Mouse (Mus musculus) thymus, postnatal 10 days (tissue): ENCODE results near the gene Gstm2.
"Not testable (repeated sequence)": the region's sequence is repeated elsewhere in the genome, so short reads cannot be mapped to it uniquely, and the experiment has no call there.

Experiments
- DNase-seq, 2 experiments: peaks; one replicate each; pipeline ENCODE4 v3.0.0; 2021; ENCODE audit warnings: low spot score in 2 of 2

The Gstm2 gene

DNA sequence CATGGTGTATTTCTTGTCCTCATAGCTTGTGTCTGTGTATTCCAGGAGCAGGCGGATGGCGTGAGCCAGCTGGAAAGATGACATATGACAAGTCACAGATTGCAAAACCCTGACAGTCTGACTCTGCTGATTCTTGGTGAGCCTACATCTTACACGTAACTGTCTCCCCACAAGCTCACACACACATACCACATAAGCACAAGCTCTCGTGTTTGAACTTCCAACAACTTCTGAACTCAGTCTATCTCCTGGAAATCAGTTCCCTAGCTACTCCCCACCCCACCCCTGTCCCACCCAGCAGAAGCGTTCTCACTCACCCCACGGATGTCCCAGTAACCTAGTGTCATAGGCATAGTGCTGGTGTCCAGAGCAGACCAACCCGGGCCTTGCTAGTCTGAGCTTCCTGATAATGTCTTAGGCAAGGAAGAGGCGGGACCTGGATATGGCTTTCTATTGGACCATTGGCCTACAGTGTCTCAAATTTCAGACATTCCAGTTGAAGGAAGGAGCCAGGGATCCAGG, at the start of gene Gstm2:
Gene Gstm2 (minus strand): TSS at position 413 of the 522 bp plus-strand sequence.
- DNase-seq: no peak

DNA sequence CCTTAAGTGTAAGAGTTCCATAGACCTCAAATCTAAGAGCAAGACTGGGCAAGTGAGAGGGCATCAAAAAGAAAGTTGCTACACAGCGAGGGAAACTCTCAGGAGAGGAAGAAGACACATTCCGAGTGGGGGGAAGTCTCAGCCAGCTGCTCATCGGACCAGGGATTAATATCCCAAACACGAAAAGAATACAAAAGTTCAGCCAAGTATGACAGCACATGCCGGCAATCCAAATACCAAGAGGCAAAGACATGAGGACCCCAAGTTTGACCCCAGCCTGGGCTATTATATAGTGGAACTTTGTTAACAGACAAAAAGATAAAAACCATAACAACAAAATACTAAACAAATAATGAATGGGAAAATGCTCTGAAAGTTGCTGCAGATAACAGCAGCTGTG, 46.9 kb upstream of the Gstm2 start:
- no peak for DNase-seq

DNA sequence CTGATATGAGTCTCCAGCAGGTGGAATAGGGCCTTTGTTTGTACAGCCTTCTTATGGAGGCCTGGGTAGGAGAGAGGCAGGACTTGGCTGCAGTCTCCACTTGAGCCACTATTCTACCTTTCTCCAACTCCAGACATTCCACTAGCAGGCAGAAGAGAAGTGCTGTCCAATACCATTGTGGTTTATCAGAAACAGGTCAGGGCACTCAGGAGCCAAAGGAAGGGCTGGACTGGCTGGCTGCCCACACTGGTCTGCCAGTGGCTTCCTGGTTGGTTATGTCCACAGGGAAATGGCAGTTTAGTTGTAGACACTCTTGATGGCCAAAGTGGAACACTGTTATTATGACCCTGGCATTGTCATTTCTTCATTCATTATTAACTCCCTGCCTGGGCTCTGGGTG, 45.9 kb upstream of the Gstm2 start:
- no peak for DNase-seq

DNA sequence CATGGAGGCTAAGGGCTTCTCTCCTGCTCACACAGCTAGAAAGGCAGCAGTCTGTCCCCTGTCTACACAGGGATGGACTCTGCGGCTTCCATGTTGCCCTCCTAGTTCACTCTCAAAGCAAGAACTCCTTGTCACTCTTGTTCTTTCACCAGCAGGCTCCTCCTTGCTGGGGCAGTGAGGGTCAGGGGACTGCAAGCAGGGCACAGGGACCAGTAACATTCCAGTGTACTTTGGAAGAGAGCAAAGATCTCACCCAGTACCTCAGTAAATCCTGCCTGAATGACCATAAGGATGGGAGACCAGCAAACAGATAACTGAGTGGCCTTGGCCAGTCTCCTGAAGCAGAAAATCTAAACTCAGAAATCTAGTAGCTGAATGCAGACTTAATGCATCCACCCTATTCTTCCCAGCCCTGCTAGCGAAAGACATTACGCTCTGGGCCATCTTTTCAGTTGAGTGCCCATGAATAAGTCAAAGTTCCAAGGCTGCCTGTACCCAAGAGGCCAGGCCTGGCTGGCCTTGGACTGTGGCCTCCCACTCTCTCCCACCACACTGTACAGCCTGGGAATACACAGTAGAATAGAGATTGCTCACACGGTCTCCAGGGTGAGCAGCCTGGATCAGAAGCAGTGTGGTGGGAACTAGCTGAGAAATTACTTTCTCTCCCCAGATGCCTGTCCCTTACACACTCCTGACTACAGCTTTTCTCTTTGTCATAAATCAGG, 42.5 kb upstream of the Gstm2 start:
- no peak for DNase-seq

DNA sequence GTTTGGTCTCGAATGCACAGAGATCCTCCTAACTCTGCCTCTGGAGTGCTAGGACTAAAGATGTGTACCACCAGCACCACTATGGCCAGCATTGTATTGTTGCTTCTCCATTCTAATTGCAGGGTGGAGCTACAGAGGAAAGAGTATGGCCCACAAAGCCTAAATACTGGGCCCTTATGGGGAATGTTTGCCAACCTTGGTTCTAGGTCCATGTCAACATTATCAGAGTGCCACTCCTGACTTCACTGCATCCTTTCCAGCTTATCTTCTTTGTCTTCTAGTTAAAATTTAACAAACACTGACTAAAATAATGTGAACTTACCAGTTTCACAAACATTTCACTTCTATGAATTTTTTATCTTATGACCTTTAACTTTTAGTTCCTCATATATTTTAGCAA, 40.3 kb upstream of the Gstm2 start:
- DNase-seq: no peak

DNA sequence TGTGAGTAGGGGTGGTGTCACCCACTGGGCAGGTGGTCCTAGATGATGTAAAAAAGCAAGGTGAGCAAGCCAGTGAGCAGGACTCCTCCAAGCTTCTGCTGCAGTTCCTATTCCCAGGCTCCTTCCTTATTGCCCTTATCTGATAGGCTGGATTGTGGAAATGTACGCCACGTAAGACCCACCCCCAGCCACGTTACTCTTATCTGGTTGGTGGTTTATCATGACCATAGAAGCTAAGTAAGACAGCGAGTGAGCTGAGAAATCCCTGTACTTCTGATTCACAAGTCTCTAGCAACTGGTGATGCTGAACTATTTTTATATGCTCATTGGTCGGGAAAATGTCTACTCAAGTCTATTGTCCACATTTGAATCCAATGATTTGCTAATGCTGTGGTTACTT, 39.8 kb upstream of the Gstm2 start:
- no peak for DNase-seq

DNA sequence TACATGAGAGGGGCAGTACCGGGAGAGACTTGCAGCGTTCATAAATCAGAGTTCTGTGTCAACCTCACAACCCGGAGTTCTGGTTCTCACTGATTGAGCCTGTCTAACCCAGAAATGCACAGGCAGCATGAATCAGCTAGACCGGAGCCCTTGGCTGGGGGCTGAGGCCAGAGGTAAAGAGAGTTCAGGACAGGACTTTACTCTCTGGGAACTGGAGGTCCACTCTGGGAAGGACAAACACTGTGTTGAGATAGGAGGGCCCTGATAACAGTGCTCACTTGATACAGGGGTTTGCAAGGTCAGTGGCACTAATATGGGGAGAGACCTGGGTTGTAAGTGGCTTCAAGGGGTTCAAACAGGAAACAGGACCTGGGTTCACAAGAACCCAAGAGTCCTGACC, 39.1 kb upstream of the Gstm2 start:
- DNase-seq: no peak

DNA sequence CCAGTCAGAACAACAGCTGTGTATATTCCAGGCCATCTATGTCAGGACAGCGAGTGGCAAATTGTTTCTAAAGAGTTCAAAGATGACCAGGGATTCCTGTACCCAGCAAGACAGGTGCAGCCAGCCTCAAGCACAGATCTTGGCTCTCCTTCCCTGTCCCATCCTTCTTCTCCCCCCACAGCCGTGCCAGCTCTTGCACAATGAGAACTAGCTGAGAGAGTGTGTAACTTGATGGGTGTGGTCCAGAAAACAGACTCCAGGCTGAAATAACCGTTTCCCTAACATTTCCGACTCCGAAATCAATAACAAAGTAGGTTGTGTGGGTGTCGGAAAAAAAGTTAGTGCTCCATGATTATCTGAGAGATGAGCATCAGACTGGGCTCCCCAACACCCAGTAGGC, 36.4 kb upstream of the Gstm2 start:
- DNase-seq: no peak

DNA sequence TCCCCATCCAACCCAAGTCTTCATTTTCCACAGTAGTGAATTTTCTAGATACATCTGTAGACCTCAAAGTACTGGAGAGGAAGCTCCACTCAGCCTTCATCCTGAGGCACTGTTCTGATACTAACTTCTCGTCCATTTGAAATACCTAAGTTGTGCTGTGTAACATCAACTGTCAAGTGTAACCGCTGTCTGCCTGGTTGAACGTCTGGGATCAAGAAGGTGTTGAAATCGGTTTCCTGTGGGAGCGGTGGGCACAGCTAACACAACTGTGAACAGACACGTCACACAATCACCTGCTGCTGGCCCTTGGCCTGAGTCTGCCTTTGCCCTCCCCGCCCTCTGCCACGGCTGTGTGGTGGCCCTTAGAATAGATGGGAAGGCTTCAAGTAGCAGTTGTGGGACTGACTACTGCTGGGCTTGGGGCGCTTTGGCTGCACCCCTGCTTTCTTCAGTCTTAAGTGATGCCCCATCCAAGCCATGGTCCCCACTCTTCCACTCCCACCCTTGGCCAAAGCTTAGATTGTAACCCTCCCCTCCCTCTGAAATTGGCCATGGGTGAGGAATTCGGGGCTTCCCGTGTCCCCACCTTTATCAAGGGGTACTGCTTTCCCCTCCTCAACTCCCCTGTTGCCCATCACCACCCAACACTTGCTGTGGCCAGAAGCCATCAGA, 34.2 kb upstream of the Gstm2 start:
- not testable (repeated sequence) for DNase-seq

DNA sequence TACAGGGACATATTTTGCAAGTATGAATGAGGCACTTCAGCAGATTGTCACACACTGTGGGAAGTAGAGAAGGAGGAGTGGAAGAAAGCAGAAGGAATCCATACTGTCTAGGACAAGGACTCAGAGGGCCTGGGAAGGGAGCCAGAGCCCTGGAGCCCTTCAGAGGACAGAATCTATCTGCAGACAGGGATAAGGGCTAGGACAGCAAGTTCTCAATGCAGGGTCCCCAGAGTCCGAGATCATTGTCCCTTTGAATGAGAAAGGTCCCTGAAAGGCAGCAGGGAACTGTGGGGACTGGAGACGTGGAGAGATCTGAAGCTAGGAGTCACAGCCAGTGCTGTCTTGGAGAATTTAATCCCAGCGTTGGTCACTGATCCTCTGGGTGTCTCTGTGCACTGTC, 33.0 kb upstream of the Gstm2 start:
- DNase-seq: not testable (repeated sequence)

DNA sequence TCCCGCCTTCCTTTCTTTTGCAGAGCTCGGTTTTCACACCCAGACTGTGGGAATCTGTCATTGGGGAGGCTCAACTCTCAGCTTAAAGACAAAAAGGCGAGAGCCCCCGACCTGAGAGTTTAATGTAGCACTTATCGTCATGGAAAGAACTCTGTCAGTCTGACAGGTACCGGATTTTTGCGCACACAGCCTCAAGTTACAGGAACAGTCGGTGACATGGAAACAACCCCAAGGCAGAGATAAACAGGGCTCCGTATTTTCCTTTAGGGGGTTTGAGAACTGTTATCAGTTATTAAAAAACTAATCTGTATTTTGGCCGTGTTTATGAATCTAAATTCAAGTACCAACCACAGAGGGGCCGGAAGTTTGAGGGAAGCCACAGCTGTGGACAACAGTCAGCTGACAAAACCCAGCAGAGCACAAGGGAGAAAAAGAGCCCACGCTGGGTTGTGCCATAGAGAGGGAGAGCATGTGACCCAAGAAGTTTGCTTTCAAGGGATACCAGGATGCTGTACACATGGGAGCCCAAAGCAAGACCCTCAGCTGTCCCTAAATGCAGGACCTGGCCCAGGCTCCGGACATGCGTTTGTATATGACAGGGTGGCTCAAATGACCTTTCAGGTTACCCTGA, 32.1 kb upstream of the Gstm2 start:
- DNase-seq: no peak

DNA sequence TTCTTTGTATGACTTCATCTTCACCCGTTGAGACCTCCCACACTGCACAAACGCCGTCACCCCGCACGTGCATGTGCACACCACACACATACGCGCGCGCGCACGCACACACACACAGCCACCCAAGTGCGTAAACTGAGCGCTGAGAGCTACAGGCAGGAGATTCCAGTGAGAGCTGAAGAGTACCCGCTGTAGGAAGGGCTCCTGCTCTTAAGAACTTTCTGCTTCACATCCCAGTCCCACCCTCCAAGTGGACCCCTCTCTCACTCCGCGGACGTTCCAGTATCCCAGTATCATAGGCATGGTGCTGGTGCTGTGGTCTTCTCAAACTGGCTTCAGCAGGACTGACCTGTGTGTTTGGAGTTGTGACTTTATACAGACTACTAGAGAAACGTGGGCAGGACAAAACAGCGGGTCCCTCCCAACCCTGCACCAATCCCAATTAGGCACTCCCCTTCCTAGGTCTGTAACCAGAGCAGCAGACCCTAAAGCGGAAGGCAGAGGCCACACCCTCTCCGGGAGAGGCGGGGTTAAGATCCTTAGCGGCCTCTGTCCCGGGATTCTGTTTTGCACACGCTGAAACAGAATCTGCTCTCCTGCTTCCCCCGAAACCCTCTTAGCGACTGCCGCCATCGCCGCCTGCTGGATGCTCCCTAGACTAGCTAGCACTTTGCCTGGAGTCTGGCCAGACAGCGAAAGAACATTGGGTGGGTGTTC, 31.4 kb upstream of the Gstm2 start, which contains the start of gene Gstm1:
Gene Gstm1 (minus strand): TSS at position 501 of the 717 bp plus-strand sequence.
- peak; percentile 73 to 76 for DNase-seq

DNA sequence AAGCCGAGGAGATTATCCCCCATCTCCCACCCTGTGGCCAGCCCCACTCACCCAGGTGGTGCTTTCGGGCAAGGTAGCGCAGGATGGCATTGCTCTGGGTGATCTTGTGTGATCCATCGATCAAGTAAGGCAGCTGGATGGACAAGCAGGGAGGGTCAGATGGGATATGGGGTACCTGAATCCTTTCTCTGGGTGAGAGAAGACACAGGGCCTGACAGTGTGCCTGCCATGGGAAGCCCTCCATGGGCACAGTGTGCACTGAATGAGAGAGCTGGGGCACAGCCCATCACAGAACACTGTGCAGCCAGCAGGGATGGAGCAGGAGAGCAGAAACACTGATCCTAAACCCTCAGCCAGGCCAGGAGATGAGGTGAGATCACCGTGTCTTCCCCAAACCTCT, 30.2 kb upstream of the Gstm2 start:
- not testable (repeated sequence) for DNase-seq

DNA sequence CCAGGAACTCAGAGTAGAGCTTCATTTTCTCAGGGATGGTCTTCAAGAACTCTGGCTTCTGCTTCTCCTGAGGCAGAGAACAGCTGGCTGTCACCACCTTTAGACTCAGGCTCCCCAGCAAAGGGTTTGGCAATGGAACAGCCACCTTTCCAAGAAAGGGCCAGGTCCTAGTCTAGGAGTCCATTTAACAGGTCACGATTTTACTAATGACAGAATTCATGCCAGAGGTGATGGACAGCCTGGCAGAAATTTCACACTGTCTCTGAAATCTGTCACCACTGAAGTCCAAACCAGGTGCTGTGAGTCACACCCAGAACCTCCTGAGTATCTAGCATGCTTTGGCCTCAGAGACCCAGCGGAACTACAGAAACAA, 28.7 kb upstream of the Gstm2 start:
- no peak for DNase-seq

DNA sequence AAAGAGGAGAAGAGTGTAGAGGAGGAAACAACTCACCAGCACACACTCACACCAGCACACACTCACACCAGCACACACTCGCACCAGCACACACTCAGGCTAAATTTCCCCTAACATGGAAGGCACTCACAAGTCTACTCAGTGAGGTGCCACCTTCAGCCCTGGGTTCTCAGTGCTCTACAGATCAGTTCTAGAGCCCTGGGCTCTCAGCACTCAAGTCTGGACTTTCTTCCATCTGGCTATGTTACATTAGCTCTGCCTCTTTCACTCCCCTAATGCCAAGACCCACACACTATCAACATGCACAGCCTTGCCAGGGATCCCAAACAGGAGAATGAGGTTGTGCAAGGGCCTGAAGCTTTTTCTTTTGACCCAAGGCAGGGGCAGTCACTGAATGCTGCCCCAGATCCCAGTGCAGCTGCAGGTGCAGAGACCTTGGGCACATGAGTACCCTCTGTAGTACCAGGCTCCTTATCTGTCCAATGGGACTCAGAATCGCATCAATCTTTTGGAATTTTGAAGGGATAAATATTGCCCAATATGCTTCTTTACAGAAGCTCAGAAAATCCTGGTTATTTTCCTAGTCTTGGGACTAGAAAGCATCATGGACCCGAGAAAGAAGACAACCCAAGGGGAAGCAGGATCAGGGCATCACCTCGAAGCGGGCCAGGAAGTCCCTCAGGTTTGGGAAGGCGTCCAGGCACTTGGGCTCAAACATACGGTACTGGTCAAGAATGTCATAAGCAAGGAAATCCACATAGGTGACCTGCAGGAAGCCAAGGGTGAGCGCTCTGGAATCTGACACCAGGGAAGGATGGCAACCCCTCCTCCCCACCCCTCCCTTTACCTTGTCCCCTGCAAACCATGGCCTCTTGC, 28.1 kb upstream of the Gstm2 start:
- no peak for DNase-seq

DNA sequence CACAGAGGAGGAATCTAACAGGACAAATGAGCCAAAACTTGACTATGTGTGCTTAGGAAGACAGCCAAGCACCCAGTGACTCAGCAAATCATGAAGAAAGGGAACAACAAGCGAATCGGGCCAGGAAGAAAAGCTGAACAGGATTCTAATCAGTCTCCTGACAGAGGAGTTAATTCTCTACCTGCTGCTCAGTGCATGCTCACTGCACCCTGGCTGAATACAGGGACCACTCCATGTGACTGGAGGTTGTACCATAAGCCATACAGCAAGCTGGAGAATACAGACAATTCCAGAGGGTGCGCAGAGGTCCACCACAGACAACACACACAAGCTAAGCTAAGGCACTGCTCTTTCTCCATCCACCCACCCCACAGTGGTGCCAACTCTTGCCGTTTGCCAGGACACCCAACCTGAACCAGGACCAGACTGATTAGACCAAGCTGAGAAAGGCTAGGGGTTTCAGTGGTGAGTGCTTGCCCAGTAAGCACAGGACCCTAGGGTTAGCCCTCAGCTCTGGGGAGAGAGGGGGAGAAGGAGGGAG, 27.1 kb upstream of the Gstm2 start:
- DNase-seq: no peak

DNA sequence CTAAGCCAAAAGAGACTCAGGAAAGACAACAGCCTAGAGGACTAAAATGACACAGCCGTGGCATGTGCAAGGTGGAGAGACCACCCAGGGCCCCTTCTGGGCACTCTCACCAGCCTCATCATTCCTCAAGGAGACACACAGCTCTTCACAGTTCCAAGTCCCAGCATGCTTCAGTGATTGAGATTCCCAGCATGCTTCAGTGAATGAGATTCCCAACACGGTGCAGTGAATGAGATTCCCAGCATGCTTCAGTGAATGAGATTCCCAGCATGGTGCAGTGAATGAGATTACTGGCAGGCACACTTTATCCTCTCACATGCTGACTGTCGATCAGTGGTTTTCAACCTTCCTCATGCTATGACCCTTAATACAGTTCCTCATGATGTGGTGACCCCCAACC, 25.3 kb upstream of the Gstm2 start:
- no peak for DNase-seq

DNA sequence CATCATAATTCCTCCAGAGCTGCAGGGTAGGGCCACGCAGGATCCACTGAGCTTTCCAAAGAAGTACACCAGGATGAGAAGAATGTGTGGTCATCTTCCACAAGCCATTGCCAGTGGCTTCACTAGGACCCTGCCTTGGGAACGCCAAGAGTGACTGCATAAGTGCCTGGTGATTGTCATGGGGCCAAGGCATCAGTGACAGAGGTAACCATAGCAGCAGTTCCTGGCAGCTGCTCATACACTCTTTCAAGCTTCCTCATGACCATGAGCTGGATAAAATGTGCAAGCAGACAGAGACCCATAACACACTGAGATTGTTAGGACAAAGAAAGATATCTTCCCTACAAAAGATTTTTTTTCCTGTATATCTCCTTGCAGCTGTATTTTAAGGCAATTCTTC, 24.0 kb upstream of the Gstm2 start:
- no peak for DNase-seq

DNA sequence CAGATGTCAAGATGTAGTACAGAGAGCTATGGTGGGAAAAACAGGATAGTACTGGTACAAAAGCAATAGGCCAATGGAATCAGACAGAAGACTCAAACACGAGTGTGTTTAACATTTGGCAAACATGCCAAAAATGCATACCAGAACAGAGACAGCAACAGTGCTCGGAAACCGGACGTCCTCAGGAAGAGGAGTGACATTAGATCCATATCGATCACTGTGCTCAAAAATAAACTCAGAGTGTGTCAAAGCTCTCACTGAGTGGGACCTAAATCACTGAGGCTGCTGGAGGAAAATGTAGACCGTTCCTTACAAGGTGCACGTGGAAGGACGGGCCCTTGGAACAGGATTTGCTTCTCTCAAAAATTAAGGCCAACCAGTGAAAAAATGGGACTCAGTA, 15.8 kb upstream of the Gstm2 start:
- DNase-seq: no peak

DNA sequence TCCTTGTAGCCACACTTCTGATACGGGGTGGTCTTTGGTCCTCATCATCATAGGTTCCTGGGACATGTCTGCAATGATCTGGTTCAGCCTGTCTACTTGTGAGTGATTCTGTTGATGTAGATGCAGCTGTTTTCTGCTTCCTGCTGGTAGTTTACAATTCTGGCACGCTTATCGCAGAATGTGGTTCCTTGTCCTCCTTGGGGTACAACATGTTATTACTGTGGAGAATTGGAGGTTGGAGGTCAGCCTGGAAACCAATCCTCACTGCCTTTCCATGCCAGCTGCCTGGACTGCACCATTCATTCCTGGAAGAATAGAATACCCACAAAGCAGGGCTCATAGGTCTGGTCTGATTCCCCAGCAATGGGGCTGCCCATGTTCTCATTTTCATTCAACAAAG, 13.2 kb upstream of the Gstm2 start:
- DNase-seq: no peak

DNA sequence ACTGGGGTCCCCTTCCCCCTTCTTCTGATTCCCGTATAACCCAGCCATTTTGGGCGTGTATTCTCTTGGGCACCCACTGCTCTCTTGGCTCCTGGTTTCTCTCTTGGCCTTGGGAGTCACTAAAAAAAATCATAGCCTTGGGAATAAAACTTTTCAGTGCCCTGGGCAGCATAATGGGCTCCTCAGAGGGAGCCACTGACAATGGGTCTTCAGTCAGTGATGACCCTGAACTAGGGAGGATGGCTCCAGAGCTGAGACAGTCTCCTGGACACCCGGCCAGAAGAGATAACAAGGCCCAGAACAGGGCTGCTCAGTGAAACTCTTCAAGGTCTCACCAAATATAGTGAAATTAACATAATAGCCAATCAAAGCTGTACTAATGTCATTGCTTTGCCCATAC, 12.3 kb upstream of the Gstm2 start:
- DNase-seq: no peak
